Mouse (Mus musculus) G1E (cell line): ENCODE measurements at regions not wholly inside any gene's neighbourhood (a gene's known extent, or its start where the extent isn't known, plus 50 kb on each side); places are given as distances from the start of the nearest gene placed in this dataset.

Experiments
- ATAC-seq: 2 replicates; pipeline ENCODE4 v1.8.0; 2016; ENCODE audit warnings: mild to moderate bottlenecking; ENCODE audit not compliant: insufficient number of reproducible peaks, poor library complexity, low FRiP score, severe bottlenecking; ENCODE audit errors: extremely low read depth
- DNase-seq: peaks from one replicate; pipeline ENCODE4 v3.0.0; 2012; ENCODE audit warnings: low spot score
- H3K27me3 ChIP-seq: 2 replicates; pipeline ENCODE4 v1.6.1; 2012; ENCODE audit warnings: mild to moderate bottlenecking, low read length, inconsistent platforms; ENCODE audit not compliant: insufficient read depth
- H3K36me3 ChIP-seq: replicated peaks from 2 replicates; pipeline ENCODE3; 2012; ENCODE audit warnings: mild to moderate bottlenecking, inconsistent platforms
- H3K4me1 ChIP-seq: 2 replicates; pipeline ENCODE4 v1.6.1; 2012; ENCODE audit warnings: low read depth, low read length, inconsistent platforms, mixed read lengths; ENCODE audit not compliant: insufficient read depth
- H3K4me3 ChIP-seq: 2 replicates; pipeline ENCODE4 v1.5.1; 2012; ENCODE audit warnings: low read depth, mild to moderate bottlenecking, inconsistent platforms, low read length, moderate library complexity, mixed read lengths
- H3K9me3 ChIP-seq: replicated peaks from 2 replicates; pipeline ENCODE4 v1.6.1; 2012; ENCODE audit warnings: inconsistent platforms
- CTCF ChIP-seq: IDR thresholded peaks from 2 replicates; pipeline ENCODE4 v1.5.1; 2012; ENCODE audit warnings: low read depth, low read length, inconsistent platforms, mixed read lengths
- GATA1 ChIP-seq: IDR thresholded peaks from 2 replicates; pipeline ENCODE4 v1.6.1; 2012; ENCODE audit warnings: borderline replicate concordance, low read length, inconsistent platforms, mixed read lengths
- GATA2 ChIP-seq: IDR thresholded peaks from 2 replicates; pipeline ENCODE4 v1.6.1; 2012; ENCODE audit warnings: low read depth, low read length, inconsistent platforms, borderline replicate concordance
- POLR2AphosphoS5 ChIP-seq: IDR thresholded peaks from 2 replicates; pipeline ENCODE4 v1.6.1; 2012; ENCODE audit warnings: low read depth, low read length, inconsistent platforms; ENCODE audit not compliant: insufficient replicate concordance
- TAL1 ChIP-seq: conservative IDR thresholded peaks from 2 replicates; pipeline ENCODE4 v1.6.1; 2012; ENCODE audit warnings: low read depth, low read length, inconsistent platforms, mixed read lengths

GRCm38 (mm10) chr3:121890563-121890962 lies 61.8 kb upstream of the Arhgap29 start:
- ATAC-seq: no peak
- DNase-seq: no peak
- H3K27me3 ChIP-seq: no peaks in the 10 kb centered on the region
- no peaks in the 10 kb centered on the region for H3K4me1 ChIP-seq
- H3K9me3 ChIP-seq: no peaks in the 10 kb centered on the region
- no peaks in the 10 kb centered on the region for H3K36me3 ChIP-seq
- no peak overlapping the region for H3K4me3 ChIP-seq
- TF ChIP-seq CTCF (no peak), GATA2 (no peak), GATA1 (no peak), POLR2AphosphoS5 (no peak), TAL1 (no peak)

GRCm38 (mm10) chr3:121886870-121887605 lies 65.3 kb upstream of the Arhgap29 start:
- H3K4me3 ChIP-seq: no peak overlapping the region
- DNase-seq: no peak
- no peak for ATAC-seq
- no peaks in the 10 kb centered on the region for H3K36me3 ChIP-seq
- no peaks in the 10 kb centered on the region for H3K4me1 ChIP-seq
- H3K27me3 ChIP-seq: no peaks in the 10 kb centered on the region
- no peaks in the 10 kb centered on the region for H3K9me3 ChIP-seq
- TF ChIP-seq CTCF: no peak
- TF ChIP-seq TAL1: no peak
- TF ChIP-seq POLR2AphosphoS5: no peak
- no peak for TF ChIP-seq GATA2
- TF ChIP-seq GATA1: no peak

GRCm38 (mm10) chr3:121886309-121886708 lies 66.0 kb upstream of the Arhgap29 start:
- Histone ChIP-seq H3K4me1 (no peaks in the 10 kb centered on the region), H3K36me3 (no peaks in the 10 kb centered on the region), H3K27me3 (peaks cover 3% of the 10 kb centered on the region; the same call in 1 of the 2 replicates), H3K9me3 (no peaks in the 10 kb centered on the region), H3K4me3 (no peak overlapping the region)
- ATAC-seq: no peak
- TF ChIP-seq GATA2: no peak
- no peak for TF ChIP-seq GATA1
- no peak for TF ChIP-seq CTCF
- TF ChIP-seq POLR2AphosphoS5: no peak
- TF ChIP-seq TAL1: no peak
- no peak for DNase-seq

- H3K27me3 ChIP-seq: peaks cover 3% of the 10 kb centered on the region; the same call in 1 of the 2 replicates
- H3K4me3 ChIP-seq: no peak overlapping the region
- TF ChIP-seq GATA2 (no peak), GATA1 (no peak), POLR2AphosphoS5 (no peak), CTCF (no peak), TAL1 (no peak)
- no peaks in the 10 kb centered on the region for H3K4me1 ChIP-seq
- no peaks in the 10 kb centered on the region for H3K36me3 ChIP-seq
- no peaks in the 10 kb centered on the region for H3K9me3 ChIP-seq
- no peak for ATAC-seq
- no peak for DNase-seq
Observed at GRCm38 (mm10) chr3:121885265-121886178, 66.8 kb upstream of the Arhgap29 start.

GRCm38 (mm10) chr3:121884328-121885248 lies 67.8 kb upstream of the Arhgap29 start:
- peak; percentile 34 for DNase-seq
- H3K4me1 ChIP-seq: no peaks in the 10 kb centered on the region
- no peak for TF ChIP-seq TAL1
- TF ChIP-seq CTCF: peak; percentile 61
- no peak for TF ChIP-seq POLR2AphosphoS5
- no peak for TF ChIP-seq GATA2
- H3K27me3 ChIP-seq: peaks cover 3% of the 10 kb centered on the region; the same call in 1 of the 2 replicates
- H3K36me3 ChIP-seq: no peaks in the 10 kb centered on the region
- no peaks in the 10 kb centered on the region for H3K9me3 ChIP-seq
- ATAC-seq: 0 out of 2 replicates have a peak, but pooled peaks have one; percentile 40
- no peak overlapping the region for H3K4me3 ChIP-seq
